Mouse (Mus musculus): ENCODE data around the gene Lrrc23. TPM values are rescaled to one million over a fixed set of nuclear protein-coding genes. Genes with fewer than 3 reads are reported as not detected.

Gene Lrrc23
- polyA plus RNA-seq, 2 experiments, result 0.88 to 1.1 TPM

DNA sequence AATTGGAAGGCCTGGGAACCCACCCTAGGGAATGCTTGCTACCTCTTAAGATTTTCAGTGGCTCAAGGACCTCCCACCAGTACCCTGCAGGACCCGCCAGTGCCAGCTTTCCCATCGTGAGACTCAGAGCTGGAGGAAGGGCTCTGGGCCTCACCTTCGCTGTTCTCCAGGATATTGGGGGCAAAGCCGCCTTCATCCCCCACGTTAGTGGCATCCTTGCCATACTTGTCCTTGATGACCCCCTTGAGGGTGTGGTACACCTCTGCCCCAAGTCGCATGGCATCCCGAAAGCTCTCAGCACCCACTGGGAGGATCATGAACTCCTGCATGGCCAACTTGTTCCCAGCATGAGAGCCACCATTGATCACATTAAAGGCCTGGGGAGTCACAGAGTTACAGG is 13.6 kb downstream of the Lrrc23 start:
- no peaks in the 10 kb centered on the region for H3K9me3 ChIP-seq (ENCODE audit: control insufficient read depth, low read length)
- whole genome bisulfite sequencing, result 88% methylated on average over 7 of the region's 7 CpGs
- H3K4me2 ChIP-seq (replicated peaks; ENCODE audit: low read depth, low read length, severe bottlenecking), result no peak overlapping the region
- no peak overlapping the region for H3K27ac ChIP-seq (replicated peaks; ENCODE audit: low read depth, low read length)
- no peak overlapping the region for H3K9ac ChIP-seq (ENCODE audit: low read depth, low read length, severe bottlenecking)
- ATAC-seq (ENCODE audit: low FRiP score, low read depth), result no peak
- H3K36me3 ChIP-seq (ENCODE audit: control insufficient read depth, insufficient read depth, low read length), result no peaks in the 10 kb centered on the region
- no peak for DNase-seq (ENCODE audit: low spot score)
- peaks cover 12% of the 10 kb centered on the region; the same call in 1 of the 2 replicates for H3K4me1 ChIP-seq (ENCODE audit: control insufficient read depth, insufficient read depth, low read length)
- no peak overlapping the region for H3K4me3 ChIP-seq (replicated peaks; ENCODE audit: low read length)
- H3K27me3 ChIP-seq (ENCODE audit: control insufficient read depth, insufficient read depth, low read length), result peaks cover 8% of the 10 kb centered on the region; the same call in 1 of the 2 replicates
- TF ChIP-seq POLR2A (IDR thresholded peaks at IDR 0.05; ENCODE audit: borderline replicate concordance, extremely low read depth, insufficient read depth, insufficient read length), result no peak

DNA sequence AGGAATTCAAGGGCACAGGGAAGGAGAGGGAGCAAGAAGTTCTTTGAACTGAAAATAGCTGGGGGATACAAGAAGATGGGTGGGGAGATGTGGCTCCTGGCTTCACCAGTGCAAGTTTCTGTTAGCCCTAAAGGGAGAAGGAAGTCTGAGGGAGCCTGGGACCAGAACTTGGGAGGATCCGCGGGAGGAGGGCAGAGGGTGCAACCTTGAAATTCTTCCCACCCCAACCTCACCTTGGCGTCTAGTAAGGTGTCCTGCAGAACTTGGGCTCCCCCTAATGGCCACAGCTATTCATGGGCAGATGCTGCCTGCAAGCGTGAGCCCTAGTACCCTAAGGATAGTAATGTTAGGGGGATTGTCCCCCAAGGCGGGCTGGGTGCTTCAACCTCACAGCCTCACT is 20.3 kb downstream of the Lrrc23 start:
- H3K4me3 ChIP-seq (replicated peaks; ENCODE audit: low read length), result no peak overlapping the region
- H3K36me3 ChIP-seq (ENCODE audit: control insufficient read depth, insufficient read depth, low read length), result peaks cover 2% of the 10 kb centered on the region; the same call in 1 of the 2 replicates
- peak; percentile 85 for DNase-seq (ENCODE audit: low spot score)
- 0 out of 2 replicates have a peak overlapping the region, but pooled peaks have one; percentile 93 for H3K9ac ChIP-seq (ENCODE audit: low read depth, low read length, severe bottlenecking)
- H3K4me2 ChIP-seq (replicated peaks; ENCODE audit: low read depth, low read length, severe bottlenecking), result peak overlapping the region; percentile 72
- TF ChIP-seq POLR2A (IDR thresholded peaks at IDR 0.05; ENCODE audit: borderline replicate concordance, extremely low read depth, insufficient read depth, insufficient read length), result peak; percentile 11; the same call in 1 of the 2 replicates
- H3K27me3 ChIP-seq (ENCODE audit: control insufficient read depth, insufficient read depth, low read length), result no peaks in the 10 kb centered on the region
- peak overlapping the region; percentile 98 for H3K27ac ChIP-seq (replicated peaks; ENCODE audit: low read depth, low read length)
- H3K4me1 ChIP-seq (ENCODE audit: control insufficient read depth, insufficient read depth, low read length), result peaks cover 28% of the 10 kb centered on the region
- WGBS, result 1% methylated on average over 5 of the region's 5 CpGs
- no peaks in the 10 kb centered on the region for H3K9me3 ChIP-seq (ENCODE audit: control insufficient read depth, low read length)
- peak; percentile 21; the same call in 1 of the 2 replicates for ATAC-seq (ENCODE audit: low FRiP score, low read depth)

DNA sequence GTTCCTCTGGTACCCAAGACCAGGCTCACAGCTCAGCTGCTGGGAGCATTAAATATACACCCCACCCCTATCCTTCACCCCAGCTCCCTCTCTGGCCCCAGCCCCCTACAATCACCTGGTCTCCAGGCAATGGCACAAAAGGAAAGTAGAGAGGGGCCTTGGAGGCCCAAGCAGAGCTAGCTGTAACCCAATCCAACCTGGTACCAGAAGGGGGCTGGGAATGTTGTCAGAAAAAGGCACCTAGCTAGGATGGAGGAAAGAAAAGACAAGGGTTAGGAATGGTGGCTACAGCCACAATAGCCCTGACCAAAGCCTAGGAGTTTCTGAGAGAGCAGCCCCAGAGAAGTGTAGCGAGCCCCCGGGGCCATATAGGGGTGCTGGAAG is 20.7 kb downstream of the Lrrc23 start:
- DNase-seq (ENCODE audit: low spot score) (no peak), ATAC-seq (ENCODE audit: low FRiP score, low read depth) (no peak)
- 58% methylated on average over 2 of the region's 2 CpGs for WGBS
- Histone ChIP-seq H3K9ac (ENCODE audit: low read depth, low read length, severe bottlenecking) (0 out of 2 replicates have a peak overlapping the region, but pooled peaks have one; percentile 93), H3K9me3 (ENCODE audit: control insufficient read depth, low read length) (no peaks in the 10 kb centered on the region), H3K4me1 (ENCODE audit: control insufficient read depth, insufficient read depth, low read length) (peaks cover 32% of the 10 kb centered on the region), H3K27ac (replicated peaks; ENCODE audit: low read depth, low read length) (peak overlapping the region; percentile 98), H3K36me3 (ENCODE audit: control insufficient read depth, insufficient read depth, low read length) (peaks cover 6% of the 10 kb centered on the region; the same call in 1 of the 2 replicates), H3K4me2 (replicated peaks; ENCODE audit: low read depth, low read length, severe bottlenecking) (peak overlapping the region; percentile 72), H3K4me3 (replicated peaks; ENCODE audit: low read length) (no peak overlapping the region), H3K27me3 (ENCODE audit: control insufficient read depth, insufficient read depth, low read length) (no peaks in the 10 kb centered on the region)
- TF ChIP-seq POLR2A (IDR thresholded peaks at IDR 0.05; ENCODE audit: borderline replicate concordance, extremely low read depth, insufficient read depth, insufficient read length), result 0 out of 2 replicates have a peak, but pooled peaks have one; percentile 7

DNA sequence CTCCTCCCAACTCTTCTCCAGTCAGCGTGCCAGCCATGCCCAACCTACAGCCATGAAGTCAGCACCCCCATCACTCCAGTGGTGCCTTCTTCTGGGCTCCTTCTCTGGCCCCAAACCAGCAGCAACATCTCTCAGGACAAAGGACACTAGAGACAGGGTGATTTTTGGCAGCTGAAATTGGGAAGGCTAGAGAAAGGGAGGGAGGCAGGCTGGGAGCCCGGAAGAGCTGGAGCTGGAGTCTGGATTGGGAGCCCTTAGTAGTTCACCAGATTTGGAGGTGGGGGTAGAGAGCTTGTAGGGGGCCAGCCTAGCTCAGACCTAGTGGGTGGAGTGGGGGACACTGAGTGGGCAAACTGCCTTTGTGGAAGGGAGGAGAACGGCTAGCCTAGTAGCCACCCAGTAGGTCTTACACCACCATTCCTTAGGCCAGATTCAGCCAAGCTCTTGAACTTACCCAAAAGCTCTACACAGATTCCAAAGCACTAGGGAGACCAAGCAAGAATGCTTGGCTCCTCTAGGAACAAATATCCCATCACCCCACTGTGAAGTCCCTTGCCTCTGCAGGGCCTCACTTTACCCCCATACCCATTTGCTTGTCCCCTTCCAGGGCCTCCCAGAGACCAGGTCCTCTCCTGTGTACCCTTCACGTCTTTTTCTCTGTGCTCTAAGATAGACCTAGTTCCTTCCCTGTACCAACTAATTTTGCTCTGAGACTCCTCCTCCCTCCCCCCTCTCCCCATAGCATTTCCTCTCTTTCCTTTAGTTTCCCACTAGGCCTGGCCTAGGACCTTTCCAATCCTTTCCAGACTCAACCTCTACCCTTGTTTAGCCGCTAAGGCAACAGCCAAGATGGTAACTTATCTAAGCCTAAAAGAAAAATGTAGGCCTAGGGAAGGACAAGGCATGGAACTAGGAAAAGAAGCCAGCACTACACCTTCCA is 21.3 kb downstream of the Lrrc23 start:
- peaks cover 11% of the 10 kb centered on the region; the same call in 1 of the 2 replicates for H3K36me3 ChIP-seq (ENCODE audit: control insufficient read depth, insufficient read depth, low read length)
- H3K27me3 ChIP-seq (ENCODE audit: control insufficient read depth, insufficient read depth, low read length), result no peaks in the 10 kb centered on the region
- peak; percentile 60 for DNase-seq (ENCODE audit: low spot score)
- no peak for TF ChIP-seq POLR2A (IDR thresholded peaks at IDR 0.05; ENCODE audit: borderline replicate concordance, extremely low read depth, insufficient read depth, insufficient read length)
- ATAC-seq (ENCODE audit: low FRiP score, low read depth), result no peak
- WGBS, result 30% methylated on average over 5 of the region's 5 CpGs
- peak overlapping the region; percentile 72 for H3K4me2 ChIP-seq (replicated peaks; ENCODE audit: low read depth, low read length, severe bottlenecking)
- peak overlapping the region; percentile 98 for H3K27ac ChIP-seq (replicated peaks; ENCODE audit: low read depth, low read length)
- peak overlapping the region; percentile 93 for H3K9ac ChIP-seq (ENCODE audit: low read depth, low read length, severe bottlenecking)
- H3K4me1 ChIP-seq (ENCODE audit: control insufficient read depth, insufficient read depth, low read length), result peaks cover 36% of the 10 kb centered on the region
- H3K9me3 ChIP-seq (ENCODE audit: control insufficient read depth, low read length), result no peaks in the 10 kb centered on the region
- peak overlapping the region; percentile 77 for H3K4me3 ChIP-seq (replicated peaks; ENCODE audit: low read length)

DNA sequence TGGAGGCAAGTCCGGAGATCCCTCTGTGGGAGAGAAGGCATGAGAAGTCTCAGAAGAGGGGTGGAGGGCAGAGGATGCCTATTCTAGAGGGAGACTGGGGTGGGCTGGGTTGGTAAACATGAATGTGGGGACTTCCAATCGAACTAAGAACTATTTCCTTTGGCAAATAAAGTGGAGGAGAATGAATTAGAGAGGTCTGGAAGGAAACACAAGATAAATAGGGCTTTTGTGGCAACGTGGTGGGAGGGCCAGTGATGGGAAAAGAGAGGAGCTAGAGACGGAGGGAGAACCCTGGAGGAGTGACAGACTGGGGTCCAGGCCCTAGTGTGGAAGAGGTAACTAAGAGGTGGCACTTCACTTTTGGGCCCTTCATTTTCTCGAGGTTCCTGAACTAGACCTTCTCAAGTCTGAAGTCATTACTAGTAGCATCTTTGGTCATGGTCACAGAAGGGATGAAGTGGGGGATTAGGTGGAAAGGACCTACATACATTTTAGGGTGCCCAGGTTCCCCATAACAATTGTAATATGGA is 22.1 kb downstream of the Lrrc23 start:
- peak overlapping the region; percentile 93 for H3K9ac ChIP-seq (ENCODE audit: low read depth, low read length, severe bottlenecking)
- WGBS, result 6% methylated on average over 5 of the region's 5 CpGs
- H3K27ac ChIP-seq (replicated peaks; ENCODE audit: low read depth, low read length), result peak overlapping the region; percentile 98
- TF ChIP-seq POLR2A (IDR thresholded peaks at IDR 0.05; ENCODE audit: borderline replicate concordance, extremely low read depth, insufficient read depth, insufficient read length), result no peak
- H3K4me2 ChIP-seq (replicated peaks; ENCODE audit: low read depth, low read length, severe bottlenecking), result peak overlapping the region; percentile 72
- ATAC-seq (ENCODE audit: low FRiP score, low read depth), result no peak
- no peak for DNase-seq (ENCODE audit: low spot score)
- H3K4me3 ChIP-seq (replicated peaks; ENCODE audit: low read length), result peak overlapping the region; percentile 77
- no peaks in the 10 kb centered on the region for H3K27me3 ChIP-seq (ENCODE audit: control insufficient read depth, insufficient read depth, low read length)
- H3K4me1 ChIP-seq (ENCODE audit: control insufficient read depth, insufficient read depth, low read length), result peaks cover 36% of the 10 kb centered on the region
- no peaks in the 10 kb centered on the region for H3K9me3 ChIP-seq (ENCODE audit: control insufficient read depth, low read length)
- H3K36me3 ChIP-seq (ENCODE audit: control insufficient read depth, insufficient read depth, low read length), result peaks cover 11% of the 10 kb centered on the region; the same call in 1 of the 2 replicates

Measured in limb, embryonic 14.5 days (tissue).